Mouse (Mus musculus) limb, embryonic 10.5 days (tissue): Measurements from ENCODE around the gene Corin. TPM values are rescaled to one million over a fixed set of nuclear protein-coding genes. Genes with fewer than 3 reads are reported as not detected.

Source experiments
- DNase-seq: peaks from one replicate; pipeline ENCODE4 v3.0.0-alpha.2; 2017; ENCODE audit warnings: low spot score
- H3K27ac ChIP-seq: fragments of 300-500 bp; sonication (generic); 2 replicates; pipeline ENCODE4 v1.5.1; 2016; ENCODE audit warnings: mild to moderate bottlenecking
- H3K27me3 ChIP-seq: fragments of 300-500 bp; sonication (generic); 2 replicates; pipeline ENCODE4 v1.6.1; 2016; ENCODE audit warnings: low read depth, mild to moderate bottlenecking; ENCODE audit not compliant: poor library complexity, severe bottlenecking
- H3K36me3 ChIP-seq: fragments of 300-500 bp; sonication (generic); 2 replicates; pipeline ENCODE4 v1.6.1; 2016; ENCODE audit warnings: mild to moderate bottlenecking, moderate library complexity
- H3K4me1 ChIP-seq: fragments of 300-500 bp; sonication (generic); 2 replicates; pipeline ENCODE4 v1.6.1; 2016
- H3K4me3 ChIP-seq: fragments of 300-500 bp; sonication (generic); 2 replicates; pipeline ENCODE4 v1.5.1; 2016; ENCODE audit warnings: mild to moderate bottlenecking, moderate library complexity
- H3K9me3 ChIP-seq: fragments of 300-500 bp; sonication (generic); replicated peaks from 2 replicates; pipeline ENCODE4 v1.6.1; 2016; ENCODE audit warnings: mild to moderate bottlenecking
- WGBS: fragments of 180-500 bp; shearing (Covaris S2); methylation state at CpG from one replicate; pipeline ENCODE4 v1.1.7; 2016; 5-methylcytosine and 5-hydroxymethylcytosine counted together
- polyA plus RNA-seq: library from polyadenylated mRNA; unstranded; fragments of >200 nt; fragmentation: Nextera tagmentation; extraction: Ambion mirVana; gene quantifications from 2 replicates; pipeline ENCODE4 v1.2.1, GENCODE M21; 2016

The Corin gene
- polyA plus RNA-seq, 1 experiment from 2014 or later = 0.48 TPM

DNA sequence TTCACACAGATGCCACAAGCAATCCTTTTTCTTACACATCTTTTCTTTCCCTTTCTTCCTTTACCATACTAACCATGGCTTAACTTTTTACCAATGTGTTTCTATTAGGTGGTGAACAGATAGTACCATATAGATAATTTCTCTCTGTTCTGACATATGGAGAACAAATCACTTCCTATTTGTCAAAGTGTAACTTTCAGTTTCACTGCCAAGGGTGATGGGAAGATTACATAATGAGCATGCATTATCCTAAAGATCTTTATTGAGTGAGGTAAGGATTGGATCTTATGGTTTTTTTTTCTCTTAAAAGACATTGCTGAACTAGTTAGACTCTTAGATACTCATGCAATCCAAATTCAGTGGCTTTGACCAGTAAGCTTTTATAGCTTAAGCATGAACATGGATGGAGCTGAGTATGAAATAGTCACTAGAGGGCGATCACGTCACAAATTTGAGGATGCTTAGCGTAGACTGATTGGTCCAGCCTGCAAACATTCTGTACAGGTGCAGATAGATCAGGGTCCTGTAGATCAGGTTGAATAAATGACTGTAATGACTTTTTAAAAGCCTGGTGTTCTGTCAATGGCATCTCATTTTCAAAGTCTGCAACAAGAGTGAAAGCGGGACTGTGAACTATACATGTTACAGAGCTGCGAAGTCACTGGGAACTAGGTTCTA is 154.1 kb downstream of the Corin start:
- no peaks in the 10 kb centered on the region for H3K4me1 ChIP-seq
- no peaks in the 10 kb centered on the region for H3K36me3 ChIP-seq
- 37% methylated on average over 5 of the region's 5 CpGs for WGBS
- H3K27ac ChIP-seq = no peak overlapping the region
- no peaks in the 10 kb centered on the region for H3K9me3 ChIP-seq
- H3K27me3 ChIP-seq = no peaks in the 10 kb centered on the region
- no peak overlapping the region for H3K4me3 ChIP-seq
- no peak for DNase-seq

DNA sequence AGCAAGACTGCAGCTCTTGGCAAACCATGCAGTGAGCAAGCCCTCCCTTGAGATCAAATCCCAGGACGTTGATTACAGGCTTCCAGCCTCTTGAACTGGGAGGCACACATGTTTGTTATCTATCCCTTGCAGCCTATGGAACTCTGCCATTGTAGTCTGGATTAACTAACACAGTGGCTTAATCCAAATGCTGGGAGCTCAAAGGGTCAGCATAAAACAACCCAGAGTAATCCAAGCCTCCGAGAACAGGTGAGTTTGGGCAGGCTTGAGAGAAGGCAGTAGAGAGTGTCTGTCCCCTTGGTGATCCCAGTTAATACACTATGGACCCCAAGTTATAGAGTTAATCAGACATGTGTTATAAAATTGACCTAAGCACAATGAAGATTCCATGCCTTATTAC is 155.7 kb downstream of the Corin start:
- H3K4me1 ChIP-seq = no peaks in the 10 kb centered on the region
- no peak overlapping the region for H3K4me3 ChIP-seq
- H3K36me3 ChIP-seq = no peaks in the 10 kb centered on the region
- H3K9me3 ChIP-seq = no peaks in the 10 kb centered on the region
- 70% methylated on average over 2 of the region's 2 CpGs for WGBS
- no peaks in the 10 kb centered on the region for H3K27me3 ChIP-seq
- DNase-seq = no peak
- H3K27ac ChIP-seq = no peak overlapping the region

DNA sequence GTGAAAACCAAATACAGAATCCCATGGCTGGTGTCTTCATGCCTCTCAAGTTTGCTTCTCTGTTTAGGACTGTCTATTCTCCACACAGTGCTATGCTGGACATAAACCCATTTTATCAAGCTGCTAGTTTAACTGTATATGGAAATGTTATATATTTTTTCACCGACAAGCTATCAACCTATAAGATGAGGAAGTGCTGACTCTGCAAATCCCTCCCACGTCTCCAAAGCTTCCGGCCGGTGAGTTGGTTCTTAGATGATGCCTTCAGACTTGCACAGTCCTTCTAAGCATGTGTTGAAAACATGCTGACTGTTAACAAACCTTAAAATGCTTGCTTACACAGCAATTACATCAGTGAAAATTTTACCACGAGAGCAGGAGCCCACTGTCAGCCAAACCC is 168.4 kb downstream of the Corin start:
- H3K9me3 ChIP-seq = no peaks in the 10 kb centered on the region
- peaks cover 9% of the 10 kb centered on the region for H3K4me1 ChIP-seq
- H3K36me3 ChIP-seq = no peaks in the 10 kb centered on the region
- no peaks in the 10 kb centered on the region for H3K27me3 ChIP-seq
- H3K4me3 ChIP-seq = no peak overlapping the region
- no peak overlapping the region for H3K27ac ChIP-seq
- DNase-seq = no peak
- WGBS = 88% methylated on average over 5 of the region's 5 CpGs

DNA sequence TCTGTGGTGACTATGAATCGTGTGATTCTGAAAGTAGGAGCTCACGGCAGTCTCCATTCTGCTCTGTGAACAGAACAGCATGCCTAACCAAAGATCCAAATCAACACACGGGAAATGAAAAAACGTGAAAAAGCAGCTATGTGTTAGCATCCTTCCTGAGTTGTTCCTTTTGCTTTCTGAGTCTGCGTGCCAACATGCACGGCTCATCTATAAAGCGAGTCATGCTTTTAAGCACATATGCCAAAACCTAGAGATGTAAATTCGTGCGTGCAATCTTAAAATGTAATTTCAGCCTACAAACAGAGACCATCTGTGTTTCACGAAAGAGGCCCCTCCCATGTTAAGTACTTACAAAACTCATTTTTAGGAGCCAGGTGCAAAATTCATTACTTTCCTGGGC is 171.4 kb downstream of the Corin start:
- WGBS = 91% methylated on average over 10 of the region's 10 CpGs
- H3K27me3 ChIP-seq = no peaks in the 10 kb centered on the region
- no peaks in the 10 kb centered on the region for H3K9me3 ChIP-seq
- no peak overlapping the region for H3K4me3 ChIP-seq
- peaks cover 25% of the 10 kb centered on the region for H3K4me1 ChIP-seq
- no peak for DNase-seq
- H3K27ac ChIP-seq = no peak overlapping the region
- H3K36me3 ChIP-seq = no peaks in the 10 kb centered on the region

DNA sequence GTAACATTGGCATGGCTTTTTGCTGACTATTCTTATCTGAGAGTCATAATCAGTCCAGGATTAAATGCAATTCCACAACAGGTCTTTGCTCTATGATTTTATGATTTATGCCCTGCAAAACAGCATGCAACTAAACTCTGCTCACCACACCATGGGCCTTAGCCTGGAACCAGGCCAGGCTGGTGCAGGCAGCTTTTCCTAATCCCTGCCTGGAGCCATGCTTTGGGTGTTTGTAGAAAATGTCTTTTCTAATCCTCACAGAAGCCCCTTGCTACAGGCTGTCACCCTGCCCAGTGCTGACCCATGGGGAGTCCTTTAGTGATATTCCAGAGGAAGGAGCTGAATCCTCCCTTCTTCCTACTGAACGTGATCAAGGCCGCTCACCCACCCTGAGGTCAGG is 173.1 kb downstream of the Corin start:
- no peak overlapping the region for H3K27ac ChIP-seq
- WGBS = 44% methylated on average over 2 of the region's 2 CpGs
- DNase-seq = no peak
- no peaks in the 10 kb centered on the region for H3K36me3 ChIP-seq
- no peak overlapping the region for H3K4me3 ChIP-seq
- H3K27me3 ChIP-seq = no peaks in the 10 kb centered on the region
- H3K4me1 ChIP-seq = peaks cover 25% of the 10 kb centered on the region
- no peaks in the 10 kb centered on the region for H3K9me3 ChIP-seq

DNA sequence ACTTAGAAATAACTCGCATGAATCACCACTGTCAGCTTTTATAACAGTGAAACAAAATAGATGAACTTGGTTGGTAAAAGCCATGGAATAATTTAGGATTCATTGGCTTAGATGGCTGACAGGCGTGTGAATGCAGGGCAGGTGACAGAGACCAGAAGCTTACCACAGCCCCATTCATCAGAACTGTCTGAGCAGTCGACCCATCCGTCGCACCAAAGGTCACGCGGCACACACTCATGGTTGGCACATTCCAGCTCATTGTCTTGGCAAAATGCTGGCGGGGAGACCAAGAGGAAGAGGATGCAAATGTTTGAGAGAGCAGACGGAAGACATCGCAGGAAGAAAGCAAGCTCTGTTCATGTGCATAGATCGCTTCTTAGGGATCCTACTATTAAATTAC is 173.6 kb downstream of the Corin start:
- no peaks in the 10 kb centered on the region for H3K36me3 ChIP-seq
- DNase-seq = no peak
- H3K27ac ChIP-seq = no peak overlapping the region
- no peaks in the 10 kb centered on the region for H3K27me3 ChIP-seq
- peaks cover 25% of the 10 kb centered on the region for H3K4me1 ChIP-seq
- 61% methylated on average over 11 of the region's 11 CpGs for WGBS
- no peak overlapping the region for H3K4me3 ChIP-seq
- no peaks in the 10 kb centered on the region for H3K9me3 ChIP-seq

DNA sequence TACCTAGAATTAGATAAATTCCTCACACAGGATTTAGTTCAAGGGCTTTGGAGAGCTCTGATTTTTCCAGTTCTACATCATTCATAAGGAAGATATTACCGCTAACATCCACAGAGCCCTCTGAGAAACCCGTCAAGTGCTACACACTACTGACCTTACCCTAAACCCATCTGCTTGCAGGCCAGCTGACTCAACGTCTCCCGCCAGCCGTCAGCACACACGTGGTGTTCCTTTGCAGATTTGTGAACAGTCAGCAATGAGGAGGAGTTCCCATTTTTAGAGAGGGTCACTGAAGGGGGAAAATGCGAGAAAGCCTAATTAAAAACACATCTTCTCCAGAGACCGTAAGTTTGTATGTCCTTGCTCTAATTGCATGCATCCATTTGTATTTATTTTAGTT is 174.8 kb downstream of the Corin start:
- no peak overlapping the region for H3K27ac ChIP-seq
- H3K4me1 ChIP-seq = peaks cover 25% of the 10 kb centered on the region
- no peak overlapping the region for H3K4me3 ChIP-seq
- H3K27me3 ChIP-seq = no peaks in the 10 kb centered on the region
- H3K36me3 ChIP-seq = no peaks in the 10 kb centered on the region
- no peaks in the 10 kb centered on the region for H3K9me3 ChIP-seq
- WGBS = 34% methylated on average over 8 of the region's 8 CpGs
- peak; percentile 40 for DNase-seq

DNA sequence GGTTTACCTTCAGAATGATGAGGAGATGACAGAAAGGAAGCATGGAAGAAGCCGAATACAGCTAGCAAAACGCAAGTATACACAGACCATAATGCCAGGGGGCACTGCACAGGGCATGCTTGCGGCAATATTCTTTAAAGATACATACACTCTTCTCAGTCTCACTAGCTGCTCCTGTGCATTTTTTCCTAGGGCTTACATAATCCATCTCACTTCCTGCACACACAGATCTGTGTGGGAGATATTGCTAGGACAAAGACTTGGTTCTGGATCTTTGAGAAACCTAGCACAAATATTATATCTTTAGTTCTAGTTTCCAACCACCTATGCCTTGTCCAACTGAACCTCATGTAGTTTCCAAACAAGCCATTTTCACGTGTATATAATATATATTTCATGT is 189.0 kb downstream of the Corin start:
- 84% methylated on average over 4 of the region's 4 CpGs for whole genome bisulfite sequencing
- Histone ChIP-seq H3K4me1 (no peaks in the 10 kb centered on the region), H3K27ac (no peak overlapping the region), H3K9me3 (no peaks in the 10 kb centered on the region), H3K27me3 (no peaks in the 10 kb centered on the region; the same call in 1 of the 2 replicates), H3K36me3 (no peaks in the 10 kb centered on the region), H3K4me3 (no peak overlapping the region)
- no peak for DNase-seq

DNA sequence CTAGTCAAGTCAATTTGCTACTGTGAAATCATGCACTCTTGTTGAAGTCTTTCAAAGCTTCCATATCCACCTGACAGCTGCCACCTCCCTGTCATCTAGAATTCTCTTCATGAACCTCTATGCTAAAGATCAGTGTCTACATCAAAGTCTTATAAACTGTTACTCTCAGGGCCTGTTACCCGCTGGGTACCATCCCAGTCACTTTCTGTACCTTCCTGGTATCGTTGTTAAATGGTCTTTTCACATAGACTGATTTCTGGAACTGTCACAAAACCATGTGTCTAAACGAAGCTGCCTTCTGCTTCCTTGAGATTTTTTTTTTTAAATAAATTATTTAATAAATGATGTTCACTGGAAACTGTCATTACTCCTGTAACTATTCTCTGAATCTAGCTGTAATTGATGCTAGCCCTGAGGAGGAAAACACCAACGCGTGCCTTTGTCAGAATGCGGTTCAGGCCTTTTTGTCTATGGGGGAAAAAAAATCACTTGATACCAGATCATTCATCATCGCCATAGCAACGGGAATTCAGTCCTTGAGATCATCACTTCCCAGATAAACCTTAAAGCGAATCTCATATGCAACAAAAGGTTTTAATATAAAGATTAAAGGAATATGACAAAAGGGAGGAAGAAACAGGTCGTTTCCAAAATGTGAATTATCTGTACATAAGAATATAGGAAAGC is 205.7 kb downstream of the Corin start:
- 91% methylated on average over 10 of the region's 10 CpGs for WGBS
- Histone ChIP-seq H3K36me3 (peaks cover 14% of the 10 kb centered on the region), H3K27ac (no peak overlapping the region), H3K4me1 (no peaks in the 10 kb centered on the region), H3K27me3 (no peaks in the 10 kb centered on the region), H3K4me3 (no peak overlapping the region), H3K9me3 (no peaks in the 10 kb centered on the region)
- no peak for DNase-seq

DNA sequence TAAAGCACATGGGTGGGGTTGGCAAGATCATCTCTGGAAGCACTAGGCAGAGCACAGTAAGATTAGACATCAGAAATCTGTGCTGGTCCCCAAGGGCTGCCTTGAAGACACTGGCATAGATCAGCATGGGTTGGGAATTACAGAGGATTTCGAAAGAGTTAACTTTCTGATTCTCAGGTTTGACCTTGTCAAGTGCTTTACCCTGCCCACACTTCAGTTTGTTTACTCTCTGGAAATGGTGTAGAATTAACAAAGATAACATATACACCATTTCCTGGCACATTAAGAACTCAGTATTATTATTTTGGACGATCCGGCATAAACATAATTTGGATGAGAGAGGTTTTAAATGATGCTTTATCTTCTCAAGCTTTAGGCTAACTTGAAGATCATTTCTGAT is 219.2 kb downstream of the Corin start:
- 92% methylated on average over 3 of the region's 3 CpGs for WGBS
- Histone ChIP-seq H3K27me3 (no peaks in the 10 kb centered on the region), H3K4me3 (no peak overlapping the region), H3K27ac (no peak overlapping the region), H3K36me3 (peaks cover 25% of the 10 kb centered on the region), H3K4me1 (peaks cover 26% of the 10 kb centered on the region), H3K9me3 (no peaks in the 10 kb centered on the region)
- DNase-seq = no peak

DNA sequence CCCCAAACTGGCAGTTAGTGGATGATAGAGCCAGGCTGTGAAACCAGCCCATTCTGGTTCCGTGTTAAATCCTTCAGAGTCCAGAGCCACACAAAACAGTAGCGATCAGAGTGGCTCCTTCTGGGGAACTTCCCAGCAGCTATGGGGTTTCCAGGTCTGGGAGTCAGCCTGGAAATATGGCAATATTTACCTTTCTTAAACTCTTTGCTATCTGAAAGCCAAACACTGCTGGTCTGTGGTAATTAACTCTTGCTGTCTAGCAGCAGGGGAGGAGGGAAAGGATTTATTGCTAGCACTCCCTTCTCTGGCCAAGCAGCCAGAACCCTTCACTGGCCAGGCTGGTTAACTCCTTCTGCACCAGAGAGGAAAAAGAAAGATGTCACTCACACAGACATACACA is 221.4 kb downstream of the Corin start:
- Histone ChIP-seq H3K4me1 (peaks cover 26% of the 10 kb centered on the region), H3K27ac (peak overlapping the region; percentile 82), H3K36me3 (peaks cover 22% of the 10 kb centered on the region), H3K27me3 (no peaks in the 10 kb centered on the region), H3K4me3 (0 out of 2 replicates have a peak overlapping the region, but pooled peaks have one; percentile 11), H3K9me3 (no peaks in the 10 kb centered on the region)
- DNase-seq = peak; percentile 45
- 4% methylated on average over 2 of the region's 2 CpGs for WGBS

DNA sequence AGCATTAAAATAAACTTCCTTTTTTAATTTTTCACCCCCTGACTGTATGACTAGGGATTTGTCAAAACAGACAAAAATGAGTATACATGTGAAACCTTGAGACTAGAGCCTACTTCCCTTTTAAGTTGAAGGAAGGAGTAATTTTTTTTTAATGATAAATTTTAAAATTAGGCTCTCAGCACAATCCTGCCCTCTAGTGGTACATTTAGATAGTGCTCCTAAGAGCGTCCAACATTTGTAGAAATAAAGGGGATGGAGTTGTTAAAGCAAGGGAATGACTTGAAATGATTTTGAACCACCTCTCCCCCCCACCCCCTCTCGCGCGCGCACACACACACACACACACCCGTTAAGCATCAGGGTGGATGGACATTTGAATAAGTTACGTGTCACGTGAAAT is 234.6 kb downstream of the Corin start:
- 50% methylated on average over 8 of the region's 8 CpGs for WGBS
- no peaks in the 10 kb centered on the region for H3K9me3 ChIP-seq
- peaks cover 5% of the 10 kb centered on the region; the same call in 1 of the 2 replicates for H3K36me3 ChIP-seq
- no peaks in the 10 kb centered on the region for H3K4me1 ChIP-seq
- no peak overlapping the region for H3K27ac ChIP-seq
- H3K27me3 ChIP-seq = no peaks in the 10 kb centered on the region
- DNase-seq = no peak
- no peak overlapping the region for H3K4me3 ChIP-seq

DNA sequence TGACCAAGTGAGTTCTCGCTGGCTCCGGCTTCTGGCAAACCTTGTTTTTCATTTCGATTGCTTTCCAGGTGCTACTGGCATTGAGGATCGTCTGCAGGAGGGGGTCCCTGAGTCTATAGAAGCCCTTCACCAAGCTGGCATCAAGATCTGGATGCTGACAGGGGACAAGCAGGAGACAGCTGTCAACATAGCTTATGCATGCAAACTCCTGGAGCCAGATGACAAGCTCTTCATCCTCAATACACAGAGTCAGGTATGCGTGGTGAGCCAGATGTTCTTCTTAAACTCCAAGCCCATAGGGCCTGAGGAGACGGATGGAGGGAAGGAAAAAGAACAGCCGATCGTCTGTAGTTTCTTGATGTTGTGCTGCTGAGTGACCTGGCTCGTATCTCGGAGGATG is 235.1 kb downstream of the Corin start:
- no peak overlapping the region for H3K27ac ChIP-seq
- 89% methylated on average over 10 of the region's 10 CpGs for WGBS
- H3K27me3 ChIP-seq = no peaks in the 10 kb centered on the region
- H3K36me3 ChIP-seq = peaks cover 9% of the 10 kb centered on the region
- no peaks in the 10 kb centered on the region for H3K4me1 ChIP-seq
- DNase-seq = no peak
- H3K4me3 ChIP-seq = no peak overlapping the region
- no peaks in the 10 kb centered on the region for H3K9me3 ChIP-seq
